Mouse (Mus musculus): ENCODE data around the gene Ugt1a10.
"Not testable (repeated sequence)": the region's sequence is repeated elsewhere in the genome, so short reads cannot be mapped to it uniquely, and the experiment has no call there.

The Ugt1a10 gene

DNA sequence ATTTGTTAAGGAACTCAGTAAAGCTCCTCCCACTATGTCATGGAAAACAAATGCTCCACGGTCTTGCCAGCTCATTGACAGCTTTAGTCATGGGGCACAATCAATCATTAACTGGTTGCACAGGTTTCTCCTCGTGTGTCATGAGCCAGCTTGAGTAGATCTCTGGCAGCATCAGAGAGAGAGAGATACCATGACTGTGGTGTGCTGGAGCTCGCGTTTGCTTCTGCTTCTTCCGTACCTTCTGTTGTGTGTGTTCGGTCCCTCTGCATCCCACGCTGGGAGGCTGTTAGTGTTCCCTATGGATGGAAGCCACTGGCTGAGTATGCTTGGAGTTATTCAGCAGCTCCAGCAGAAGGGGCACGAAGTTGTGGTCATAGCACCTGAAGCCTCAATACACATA lies 156.6 kb downstream of the Ugt1a10 start, which contains the start of gene Ugt1a1:
Gene Ugt1a1 (plus strand): TSS at position 148 of the 400 bp plus-strand sequence.
- in situ Hi-C loops (cut with MboI; ENCODE audit: unreplicated experiment in 2 of 2) = no loop called here

DNA sequence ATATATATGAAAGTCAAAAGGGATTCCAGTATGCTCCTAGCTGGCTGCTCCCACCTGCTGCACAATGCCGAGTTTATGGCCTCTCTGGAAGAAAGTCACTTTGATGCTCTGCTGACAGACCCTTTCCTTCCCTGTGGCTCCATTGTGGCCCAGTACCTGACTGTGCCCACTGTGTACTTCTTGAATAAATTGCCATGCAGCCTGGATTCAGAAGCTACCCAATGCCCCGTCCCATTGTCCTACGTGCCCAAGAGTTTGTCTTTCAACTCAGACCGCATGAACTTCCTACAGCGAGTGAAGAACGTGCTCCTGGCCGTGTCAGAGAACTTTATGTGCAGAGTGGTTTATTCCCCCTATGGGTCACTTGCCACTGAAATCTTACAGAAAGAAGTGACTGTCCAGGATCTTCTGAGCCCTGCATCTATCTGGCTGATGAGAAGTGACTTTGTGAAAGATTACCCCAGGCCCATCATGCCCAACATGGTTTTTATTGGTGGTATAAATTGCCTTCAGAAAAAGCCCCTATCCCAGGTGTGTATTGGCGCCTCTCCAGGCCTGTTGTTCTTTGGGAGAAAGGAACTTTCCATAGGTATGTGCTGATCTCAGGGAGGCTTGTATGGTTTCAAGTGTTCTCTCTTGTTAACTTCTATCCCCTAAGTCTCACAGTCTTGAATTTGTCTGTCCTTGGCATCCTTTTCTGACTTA lies 157.3 kb downstream of the Ugt1a10 start:
- in situ Hi-C loops (cut with MboI; ENCODE audit: unreplicated experiment in 2 of 2) = no loop called here

- in situ Hi-C loops (cut with MboI; ENCODE audit: unreplicated experiment in 2 of 2) = no loop called here
Measured at GRCm38 (mm10) chr1:88213061-88213460, 157.9 kb downstream of the Ugt1a10 start.

GRCm38 (mm10) chr1:88213766-88214461 lies 158.7 kb downstream of the Ugt1a10 start:
- in situ Hi-C loops (cut with MboI; ENCODE audit: unreplicated experiment in 2 of 2) = no loop called here

DNA sequence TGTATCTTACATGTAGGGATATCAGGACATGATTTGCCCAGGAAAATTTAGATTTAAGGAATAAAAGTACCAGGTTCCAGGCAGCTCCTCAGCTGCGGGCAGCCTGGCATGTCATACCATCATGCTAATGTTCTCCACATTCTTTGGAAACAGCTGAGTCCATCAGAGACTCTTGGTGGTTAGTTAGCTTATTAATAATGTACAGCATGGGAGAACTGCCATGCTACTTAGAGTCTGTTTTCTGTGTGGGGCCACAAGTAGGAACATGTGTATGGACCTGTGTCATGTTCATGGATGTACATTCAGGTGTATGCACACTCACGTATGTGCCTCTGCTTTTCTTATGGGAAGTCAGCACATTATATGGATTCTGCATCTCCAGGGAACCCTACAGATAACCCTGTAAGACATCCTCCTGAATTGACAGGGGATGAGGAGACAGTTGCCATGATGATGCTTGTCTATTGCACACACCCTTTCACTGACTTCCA lies 159.3 kb downstream of the Ugt1a10 start:
- in situ Hi-C loops (cut with MboI; ENCODE audit: unreplicated experiment in 2 of 2) = no loop called here

- in situ Hi-C loops (cut with MboI; ENCODE audit: unreplicated experiment in 2 of 2) = no loop called here
Measured at GRCm38 (mm10) chr1:88215466-88216380, 160.5 kb downstream of the Ugt1a10 start.

DNA sequence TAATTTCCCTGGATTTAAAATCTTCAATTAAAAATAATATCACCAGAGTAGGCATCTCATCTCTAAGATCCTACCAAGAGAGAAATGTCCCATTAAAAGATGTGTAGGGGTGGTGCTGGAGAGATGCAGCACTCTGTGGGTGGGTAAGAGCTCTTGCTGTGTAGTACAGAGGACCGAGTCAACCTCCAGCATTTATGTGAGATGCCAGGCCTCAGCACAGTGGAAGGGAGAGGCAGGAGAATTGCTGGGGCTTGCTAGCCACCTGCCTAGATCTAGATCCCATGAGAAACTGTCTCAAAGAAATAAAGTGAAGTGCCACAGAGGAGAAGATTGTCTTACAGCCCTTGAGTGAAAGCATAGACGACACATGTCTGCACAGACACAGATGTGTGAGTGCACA lies 161.4 kb downstream of the Ugt1a10 start:
- in situ Hi-C loops (cut with MboI; ENCODE audit: unreplicated experiment in 2 of 2) = no loop called here

DNA sequence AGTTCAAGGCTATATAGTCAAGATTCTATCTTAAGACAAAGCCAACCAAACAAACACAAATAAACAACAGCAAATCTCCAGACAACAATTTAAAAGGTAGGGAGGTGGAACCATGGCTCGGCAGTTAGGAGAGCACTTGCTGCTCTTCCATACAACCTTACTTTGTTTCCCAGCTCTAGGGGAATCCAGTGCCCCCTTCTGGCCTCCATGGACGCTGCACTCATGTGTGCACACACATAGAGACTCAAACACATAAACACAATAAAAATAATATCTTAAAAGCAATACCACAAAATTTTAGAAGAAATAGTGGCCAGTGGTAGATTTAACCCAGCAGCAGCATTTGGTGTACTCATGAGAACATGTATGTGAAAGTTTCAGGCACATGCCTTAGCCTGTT lies 162.0 kb downstream of the Ugt1a10 start:
- in situ Hi-C loops (cut with MboI; ENCODE audit: unreplicated experiment in 2 of 2) = no loop called here

DNA sequence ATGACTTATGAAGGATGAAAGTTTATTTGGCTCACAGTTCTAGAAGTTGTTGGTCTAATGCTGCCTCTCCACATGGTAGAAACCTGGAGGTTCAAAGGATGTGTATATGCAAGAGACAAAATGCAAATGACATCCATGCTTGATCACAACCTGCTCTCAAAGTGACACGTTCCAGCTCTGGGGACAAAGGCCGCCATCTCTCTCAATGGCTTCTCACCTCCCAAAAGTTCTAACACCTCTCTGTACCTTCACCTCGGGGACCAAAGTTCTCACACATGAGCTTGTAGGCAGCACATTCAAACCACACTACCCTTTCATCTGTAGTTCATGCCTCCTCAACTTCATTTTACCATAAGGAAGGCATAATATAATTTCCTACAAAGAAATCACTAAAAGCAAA lies 162.4 kb downstream of the Ugt1a10 start:
- in situ Hi-C loops (cut with MboI; ENCODE audit: unreplicated experiment in 2 of 2) = no loop called here

- in situ Hi-C loops (cut with MboI; ENCODE audit: unreplicated experiment in 2 of 2) = no loop called here
Measured at GRCm38 (mm10) chr1:88218051-88218450, 162.9 kb downstream of the Ugt1a10 start.

DNA sequence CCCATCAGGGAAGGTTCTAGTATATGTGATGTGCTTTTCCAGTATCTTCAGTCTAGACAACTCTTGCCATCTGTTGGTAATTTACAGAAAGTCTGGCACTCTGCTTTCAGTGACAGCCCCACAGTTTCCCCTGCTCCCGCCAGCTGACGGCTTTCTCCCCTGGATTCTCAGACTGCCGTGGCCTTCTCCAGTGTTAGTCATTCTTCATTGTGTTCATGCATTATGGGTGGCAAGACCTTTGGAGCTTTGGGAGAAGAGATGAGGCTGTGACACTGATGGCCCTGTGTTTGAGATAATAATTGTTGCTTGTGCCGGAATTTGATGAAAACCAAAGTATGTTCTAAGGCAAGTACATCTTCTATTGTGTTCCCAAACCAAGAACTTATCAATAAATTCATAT lies 163.4 kb downstream of the Ugt1a10 start:
- in situ Hi-C loops (cut with MboI; ENCODE audit: unreplicated experiment in 2 of 2) = no loop called here

GRCm38 (mm10) chr1:88219054-88219453 lies 163.9 kb downstream of the Ugt1a10 start:
- in situ Hi-C loops (cut with MboI; ENCODE audit: unreplicated experiment in 2 of 2) = no loop called here

DNA sequence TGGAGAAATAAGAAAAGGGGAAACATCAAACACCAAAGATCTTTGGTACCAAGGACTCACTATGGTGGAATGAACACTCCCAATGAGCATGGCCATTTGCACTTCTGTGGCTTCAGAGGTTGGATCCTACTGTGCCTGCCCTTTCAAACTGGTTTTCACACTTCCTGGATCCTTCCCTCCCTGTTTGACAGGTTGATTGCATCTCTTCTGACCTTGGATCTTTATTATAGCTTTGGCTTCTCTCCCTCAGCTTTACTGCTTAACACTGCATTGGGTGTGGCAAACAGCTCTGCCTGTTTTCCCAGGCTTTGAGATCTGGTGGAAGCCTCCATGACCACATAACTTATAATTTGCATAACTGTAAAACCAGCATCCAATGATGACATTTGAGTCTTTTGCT lies 165.1 kb downstream of the Ugt1a10 start:
- in situ Hi-C loops (cut with MboI; ENCODE audit: unreplicated experiment in 2 of 2) = no loop called here

DNA sequence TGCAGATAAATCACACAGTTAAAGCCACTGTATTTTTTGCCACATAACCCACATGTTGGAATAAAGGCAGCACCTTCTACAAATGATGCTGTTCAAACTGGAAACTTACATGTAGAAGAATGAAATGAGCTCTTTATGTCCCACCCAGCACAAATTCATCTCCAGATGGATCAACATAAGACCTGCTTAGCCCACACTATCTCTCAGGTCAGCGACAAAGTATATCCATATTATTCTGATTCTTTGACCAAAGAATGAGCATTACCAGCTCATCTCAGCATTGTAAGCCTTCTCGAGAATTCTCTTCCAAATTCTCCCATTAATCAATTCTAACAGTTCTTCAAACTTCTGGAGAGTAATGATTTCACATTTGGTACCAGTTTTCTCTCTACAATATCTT lies 167.0 kb downstream of the Ugt1a10 start:
- in situ Hi-C loops (cut with MboI; ENCODE audit: unreplicated experiment in 2 of 2) = no loop called here

DNA sequence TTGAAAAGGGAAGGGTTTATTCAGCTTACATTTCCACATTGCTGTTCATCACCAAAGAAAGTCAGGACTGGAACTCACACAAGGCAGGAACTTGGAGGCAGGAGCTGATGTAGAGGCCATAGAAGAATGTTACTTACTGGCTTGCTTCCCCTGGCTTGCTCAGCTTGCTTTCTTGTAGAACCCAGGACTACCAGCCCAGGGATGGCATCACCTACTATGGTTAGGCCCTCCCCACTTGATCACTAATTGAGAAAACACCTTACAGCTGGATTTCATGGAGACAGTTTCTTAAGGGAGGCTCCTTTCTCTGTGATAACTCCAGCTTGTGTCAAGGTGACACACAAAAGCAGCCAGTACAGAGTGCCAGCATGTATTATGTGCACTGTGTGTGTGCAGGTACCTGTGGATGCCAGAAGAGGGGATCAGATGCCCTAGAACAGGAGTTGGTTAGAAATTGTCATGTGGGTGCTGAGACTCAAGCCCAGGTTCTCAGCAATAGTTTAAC lies 167.9 kb downstream of the Ugt1a10 start:
- in situ Hi-C loops (cut with MboI; ENCODE audit: unreplicated experiment in 2 of 2) = not testable (repeated sequence)

GRCm38 (mm10) chr1:88223591-88223990 lies 168.4 kb downstream of the Ugt1a10 start:
- in situ Hi-C loops (cut with MboI; ENCODE audit: unreplicated experiment in 2 of 2) = no loop called here

- in situ Hi-C loops (cut with MboI; ENCODE audit: unreplicated experiment in 2 of 2) = no loop called here
Measured at GRCm38 (mm10) chr1:88224029-88224776, 169.0 kb downstream of the Ugt1a10 start.

DNA sequence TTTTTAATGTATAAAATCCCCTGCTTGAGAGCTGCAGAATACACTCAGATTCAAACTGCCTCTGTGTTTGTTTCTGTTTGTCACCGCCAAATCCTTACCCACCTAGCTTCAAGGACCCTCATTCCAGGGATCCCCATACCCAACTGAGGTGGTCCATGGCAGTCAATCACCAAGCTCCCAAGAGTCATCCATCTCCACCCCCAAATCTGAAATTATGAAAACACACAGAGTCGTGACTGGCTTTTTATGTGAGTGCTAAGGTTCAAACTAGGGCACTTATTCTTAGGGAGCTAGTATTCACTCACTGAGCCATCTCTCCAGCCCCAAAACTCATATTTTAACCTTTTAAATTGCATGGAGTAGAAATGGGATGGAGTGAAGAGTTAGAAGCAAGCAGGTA lies 170.1 kb downstream of the Ugt1a10 start:
- in situ Hi-C loops (cut with MboI; ENCODE audit: unreplicated experiment in 2 of 2) = not testable (repeated sequence)

GRCm38 (mm10) chr1:88225741-88226140 lies 170.6 kb downstream of the Ugt1a10 start:
- in situ Hi-C loops (cut with MboI; ENCODE audit: unreplicated experiment in 2 of 2) = no loop called here
